Mouse (Mus musculus) G1E (cell line): ENCODE data around the gene Clasp2.

Experiments used
- CTCF ChIP-seq: IDR thresholded peaks from 2 replicates; pipeline ENCODE4 v1.5.1; 2012; ENCODE audit warnings: low read depth, low read length, inconsistent platforms, mixed read lengths
- GATA1 ChIP-seq: IDR thresholded peaks from 2 replicates; pipeline ENCODE4 v1.6.1; 2012; ENCODE audit warnings: borderline replicate concordance, low read length, inconsistent platforms, mixed read lengths
- POLR2AphosphoS5 ChIP-seq: IDR thresholded peaks from 2 replicates; pipeline ENCODE4 v1.6.1; 2012; ENCODE audit warnings: low read depth, low read length, inconsistent platforms; ENCODE audit not compliant: insufficient replicate concordance

- TF ChIP-seq CTCF = no peak
- TF ChIP-seq GATA1 = no peak
- no peak for TF ChIP-seq POLR2AphosphoS5
Observed at GRCm38 (mm10) chr9:113803751-113804150, 62.5 kb downstream of the Clasp2 start.
